Mouse (Mus musculus) kidney, adult 2 months (tissue): ENCODE data around the gene Ifrd2.

Experiments
- CTCF ChIP-seq: fragments of 200-500 bp; conservative IDR thresholded peaks from 2 replicates; pipeline ENCODE4 v1.5.1; 2011; ENCODE audit warnings: low read depth, mild to moderate bottlenecking, control low read depth, low read length, moderate library complexity, mixed read lengths; ENCODE audit not compliant: insufficient read depth, insufficient read length
- POLR2A ChIP-seq: fragments of 200-500 bp; IDR thresholded peaks from one replicate; pipeline ENCODE4 v1.6.1; 2011; ENCODE audit warnings: low read depth, low read length, control low read depth

DNA sequence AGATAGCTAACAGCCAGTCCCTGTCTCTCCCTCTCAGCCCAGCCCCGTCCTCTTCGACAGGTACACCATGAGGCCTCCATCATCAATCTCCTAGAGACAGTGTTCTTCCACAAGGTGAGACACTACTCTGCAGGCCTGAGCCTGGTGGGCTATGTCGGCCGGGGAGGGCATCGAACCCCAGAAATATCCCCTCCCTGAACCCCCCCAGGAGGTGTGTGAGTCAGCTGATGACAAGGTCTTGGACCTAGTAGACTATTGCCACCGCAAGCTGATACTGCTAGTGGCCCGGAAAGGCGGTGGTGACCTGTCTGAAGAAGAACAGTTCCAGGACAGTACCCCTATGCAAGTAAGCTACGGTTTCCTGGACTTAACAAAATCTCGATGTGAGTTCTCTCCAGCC lies 38.6 kb upstream of the Ifrd2 start:
- TF ChIP-seq POLR2A, result no peak
- no peak for TF ChIP-seq CTCF
